Comparison of ENCODE assay signal across 11 mouse cellular contexts in the genomic region with DNA sequence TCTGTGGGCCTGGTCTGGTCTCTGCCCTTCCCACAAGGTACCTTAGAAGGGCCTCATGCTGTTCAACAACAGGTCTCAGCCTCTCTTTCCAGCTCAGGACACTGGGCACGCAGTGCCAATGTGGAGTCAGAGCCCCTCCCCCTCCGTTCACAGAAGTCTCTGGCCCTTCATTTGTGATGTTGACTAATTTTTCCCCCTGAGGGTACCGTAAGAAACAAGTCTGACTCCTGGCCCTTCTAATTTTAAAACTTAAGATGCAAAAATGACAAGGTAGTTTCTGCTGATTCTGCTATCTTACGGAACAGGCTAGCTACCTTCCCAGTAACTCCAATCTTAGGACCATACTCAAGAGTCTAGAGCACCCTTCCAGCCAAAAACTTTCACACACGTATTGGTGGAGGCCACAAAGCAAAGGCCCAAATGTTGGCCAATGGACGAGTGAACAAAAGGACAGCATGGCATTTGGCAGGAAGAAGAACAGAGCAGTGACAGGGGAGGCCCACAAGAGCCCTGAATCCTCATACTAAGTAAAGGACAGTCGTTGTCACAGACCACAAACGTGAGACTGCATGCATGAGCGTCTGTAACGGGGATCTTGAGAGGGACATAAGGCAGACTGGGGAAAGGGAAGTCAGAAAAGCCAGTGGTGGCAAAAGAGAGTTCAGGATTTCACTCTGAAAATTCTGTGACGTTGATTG.
DNase-seq lines count a peak whose midpoint lies in the region; ATAC-seq and TF ChIP-seq lines count a peak whose summit lies in the region.
"Had no signal": no experiment of that assay in that cellular context is flagged by ENCODE, and none has a peak within 500 bp of the region (broad histone marks: within the 10 kb centered on the region; RNA-seq: fewer than 3 reads in every experiment).

No protein-coding gene starts in this region.

- 57% methylated on average over 11 of the region's 11 CpGs for WGBS in heart, adult 2 months
- 46% methylated on average over 11 of the region's 11 CpGs for WGBS in liver, embryonic 12.5 days (ENCODE audit: insufficient replicate concordance)

- H3K79me2 ChIP-seq in heart, adult 2 months (replicated peaks; ENCODE audit: control insufficient read depth, insufficient read depth, low read length): no peaks in the 10 kb centered on the region

- no peaks in the 10 kb centered on the region for H3K27me3 ChIP-seq in heart, adult 2 months (ENCODE audit: control insufficient read depth, insufficient read depth, low read length)
- no peaks in the 10 kb centered on the region for H3K27me3 ChIP-seq in liver, embryonic 12.5 days (replicated peaks)
- H3K27me3 ChIP-seq: liver, embryonic 13.5 days; midbrain, embryonic 12.5 days had no signal

- no peak for TF ChIP-seq POLR2A in heart, adult 2 months (IDR thresholded peaks at IDR 0.05; ENCODE audit: insufficient read depth, low read depth, low read length)
- no peak for TF ChIP-seq POLR2A in cortical plate, adult 2 months (IDR thresholded peaks at IDR 0.05; ENCODE audit: extremely low read depth, insufficient read depth, low read length)

- no peak overlapping the region; the same call in 1 of the 2 replicates for H3K9ac ChIP-seq in heart, adult 2 months (ENCODE audit: low read depth, low read length)
- H3K9ac ChIP-seq in liver, embryonic 12.5 days: no peak overlapping the region
- H3K9ac ChIP-seq: liver, embryonic 13.5 days; midbrain, embryonic 12.5 days had no signal

- no peak for TF ChIP-seq EP300 in heart, adult 2 months (IDR thresholded peaks at IDR 0.05; ENCODE audit: insufficient read depth, low read depth, low read length)

- no peak for ATAC-seq in liver, embryonic 12.5 days
- ATAC-seq in megakaryocyte, adult 5-6 weeks (ENCODE audit: poor library complexity, severe bottlenecking): 0 out of 2 replicates have a peak, but pooled peaks have one; percentile 26

- H3K4me2 ChIP-seq in liver, embryonic 12.5 days: no peak overlapping the region
- H3K4me2 ChIP-seq: midbrain, embryonic 12.5 days had no signal

- H3K4me3 ChIP-seq in heart, adult 2 months: no peak overlapping the region; the same call in 1 of the 2 replicates
- no peak overlapping the region for H3K4me3 ChIP-seq in liver, embryonic 12.5 days
- H3K4me3 ChIP-seq in cortical plate, adult 2 months (ENCODE audit: insufficient read depth, low read length): no peak overlapping the region
- H3K4me3 ChIP-seq: liver, embryonic 13.5 days; midbrain, embryonic 12.5 days had no signal

- peak overlapping the region; percentile 82 for H3K27ac ChIP-seq in heart, adult 2 months
- peak overlapping the region; percentile 6 for H3K27ac ChIP-seq in liver, embryonic 12.5 days
- H3K27ac ChIP-seq in cortical plate, adult 2 months (ENCODE audit: insufficient read depth, low read length): peak overlapping the region; percentile 55; the same call in 1 of the 2 replicates
- H3K27ac ChIP-seq: liver, embryonic 13.5 days had no signal

- no peak for TF ChIP-seq CTCF in heart, adult 2 months (IDR thresholded peaks at IDR 0.05)
- TF ChIP-seq CTCF in cortical plate, adult 2 months (IDR thresholded peaks at IDR 0.05; ENCODE audit: extremely low read depth, insufficient read depth, low read length): no peak

- intact Hi-C loops in heart, adult 2 months (cut with DNase I): loop anchor here (2.0 kb wide), 1 partner anchor 17 kb away; no protein-coding TSS in a partner anchor
- intact Hi-C loops in heart, postnatal 25 days (cut with DNase I): no loop called here

- H3K4me1 ChIP-seq in heart, adult 2 months (ENCODE audit: control insufficient read depth, insufficient read depth, low read length): peaks cover 11% of the 10 kb centered on the region
- peaks cover 49% of the 10 kb centered on the region for H3K4me1 ChIP-seq in liver, embryonic 12.5 days
- H3K4me1 ChIP-seq in cortical plate, adult 2 months (ENCODE audit: control insufficient read depth, insufficient read depth, low read length): peaks cover 5% of the 10 kb centered on the region; the same call in 1 of the 2 replicates

- H3K36me3 ChIP-seq in heart, adult 2 months (ENCODE audit: control insufficient read depth, insufficient read depth, low read length): 0 out of 2 replicates have a peak, but pooled peaks cover 2% of the 10 kb centered on the region
- H3K36me3 ChIP-seq in liver, embryonic 12.5 days: peaks cover 12% of the 10 kb centered on the region

- no peaks in the 10 kb centered on the region for H3K9me3 ChIP-seq in liver, embryonic 12.5 days (replicated peaks)
- H3K9me3 ChIP-seq: liver, embryonic 13.5 days; midbrain, embryonic 12.5 days had no signal

- no peak for DNase-seq in heart, adult 2 months
- no peak for DNase-seq in heart, postnatal 25 days (ENCODE audit: low spot score)
- no peak for DNase-seq in liver
- no peak for DNase-seq in adrenal gland, postnatal 36 days
- DNase-seq in adrenal gland, adult 2 months: no peak
- DNase-seq: cerebellum, adult 18-20 months; liver, embryonic 13.5 days had no signal

Comparison
In these comparisons a context has a peak if more than half of its experiments do, and no peak if none do; other contexts are left out.
1. H3K27ac ChIP-seq: peak in every context shown above with its lines; median percentile 82 in heart, adult 2 months; 55 in cortical plate, adult 2 months; 6 in liver, embryonic 12.5 days.